Mouse (Mus musculus) small intestine, adult 2 months (tissue): Measurements from ENCODE around the gene Gm3543.
"Not testable (repeated sequence)": the region's sequence is repeated elsewhere in the genome, so short reads cannot be mapped to it uniquely, and the experiment has no call there.

Experiments used
- CTCF ChIP-seq: fragments of 200-500 bp; IDR thresholded peaks from 2 replicates; pipeline ENCODE4 v1.5.1; 2012; ENCODE audit warnings: low read depth, mild to moderate bottlenecking, control low read depth, inconsistent platforms, low read length, moderate library complexity, mixed read lengths; ENCODE audit not compliant: insufficient replicate concordance, insufficient read length; ENCODE audit errors: extremely low read depth
- POLR2A ChIP-seq: fragments of 200-500 bp; IDR thresholded peaks from 2 replicates; pipeline ENCODE4 v1.6.1; 2012; ENCODE audit warnings: low read depth, mild to moderate bottlenecking, control low read depth, inconsistent platforms, low read length, moderate library complexity

DNA sequence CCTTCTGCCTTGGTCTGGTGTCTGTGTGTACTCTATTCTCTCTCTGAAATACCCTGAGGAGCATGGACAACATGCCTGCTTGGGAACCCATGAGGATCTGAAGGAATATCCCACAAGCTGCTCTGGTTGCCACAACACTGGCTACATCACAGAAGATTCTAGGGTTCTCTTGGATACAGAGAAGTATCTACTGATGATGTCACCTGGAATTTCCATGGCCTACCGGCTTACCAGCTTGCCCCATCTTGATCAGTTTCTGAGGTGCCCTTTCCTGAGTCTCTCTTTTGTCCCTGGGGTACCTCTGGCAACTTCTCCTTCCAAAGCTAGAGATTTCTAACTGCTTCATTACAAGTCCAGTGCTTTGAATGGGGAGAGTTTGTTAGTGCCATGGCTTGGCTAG, 15.3 kb downstream of the Gm3543 start, which contains the start of gene Gm6401:
- TF ChIP-seq POLR2A, CTCF: not testable (repeated sequence)
